Mouse (Mus musculus): ENCODE data around the gene Prkar2b.

DNA sequence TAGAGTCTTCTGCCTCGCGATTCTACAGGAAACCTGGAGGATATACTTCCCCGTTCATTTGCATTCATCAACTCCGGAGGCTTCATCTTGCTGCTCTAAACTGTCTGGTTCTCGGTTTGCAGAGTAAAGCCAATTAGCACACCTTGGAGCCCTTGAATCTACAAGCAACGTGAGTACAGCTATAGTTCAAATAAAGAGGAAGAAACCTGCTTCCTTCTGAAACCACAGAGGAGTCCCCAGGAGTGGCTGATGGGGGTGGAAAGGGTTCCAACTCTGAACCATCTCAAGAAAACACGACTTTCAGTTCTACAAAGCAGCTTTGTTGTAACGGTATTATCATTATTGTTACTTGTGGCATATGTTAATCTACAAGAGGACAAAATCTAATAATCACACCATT lies 26.2 kb upstream of the Prkar2b start:
- TF ChIP-seq CTCF (IDR thresholded peaks at IDR 0.05; ENCODE audit: low read depth, low read length) (no peak), POLR2A (IDR thresholded peaks at IDR 0.05; ENCODE audit: borderline replicate concordance, low read depth, low read length) (no peak)
